Mouse (Mus musculus) brown adipose tissue, adult 24 weeks (tissue): Measurements from ENCODE around the gene Zg16. TPM values are rescaled to one million over a fixed set of nuclear protein-coding genes. Genes with fewer than 3 reads are reported as not detected.
"Not testable (repeated sequence)": the region's sequence is repeated elsewhere in the genome, so short reads cannot be mapped to it uniquely, and the experiment has no call there.

ENCODE experiments used
- H3K27ac ChIP-seq: fragments of 200-500 bp; replicated peaks from 2 replicates; pipeline ENCODE4 v1.5.1; 2012; ENCODE audit warnings: low read depth, mild to moderate bottlenecking, low read length
- H3K4me1 ChIP-seq: fragments of 200-500 bp; 2 replicates; pipeline ENCODE4 v1.6.1; 2012; ENCODE audit warnings: low read length, mixed read lengths; ENCODE audit not compliant: control insufficient read depth, insufficient read depth, insufficient read length
- H3K4me3 ChIP-seq: fragments of 200-500 bp; 2 replicates; pipeline ENCODE4 v1.5.1; 2012; ENCODE audit warnings: low read depth, mild to moderate bottlenecking, low read length, moderate library complexity; ENCODE audit not compliant: insufficient read depth
- polyA plus RNA-seq: library from polyadenylated mRNA; stranded (reverse); fragments of >200 nt; gene quantifications from 2 replicates; pipeline ENCODE4 v1.2.4, GENCODE M21; 2012; ENCODE audit not compliant: missing spikeins, insufficient read depth, insufficient read length

The Zg16 gene
- polyA plus RNA-seq, result not detected in 2 replicates

DNA sequence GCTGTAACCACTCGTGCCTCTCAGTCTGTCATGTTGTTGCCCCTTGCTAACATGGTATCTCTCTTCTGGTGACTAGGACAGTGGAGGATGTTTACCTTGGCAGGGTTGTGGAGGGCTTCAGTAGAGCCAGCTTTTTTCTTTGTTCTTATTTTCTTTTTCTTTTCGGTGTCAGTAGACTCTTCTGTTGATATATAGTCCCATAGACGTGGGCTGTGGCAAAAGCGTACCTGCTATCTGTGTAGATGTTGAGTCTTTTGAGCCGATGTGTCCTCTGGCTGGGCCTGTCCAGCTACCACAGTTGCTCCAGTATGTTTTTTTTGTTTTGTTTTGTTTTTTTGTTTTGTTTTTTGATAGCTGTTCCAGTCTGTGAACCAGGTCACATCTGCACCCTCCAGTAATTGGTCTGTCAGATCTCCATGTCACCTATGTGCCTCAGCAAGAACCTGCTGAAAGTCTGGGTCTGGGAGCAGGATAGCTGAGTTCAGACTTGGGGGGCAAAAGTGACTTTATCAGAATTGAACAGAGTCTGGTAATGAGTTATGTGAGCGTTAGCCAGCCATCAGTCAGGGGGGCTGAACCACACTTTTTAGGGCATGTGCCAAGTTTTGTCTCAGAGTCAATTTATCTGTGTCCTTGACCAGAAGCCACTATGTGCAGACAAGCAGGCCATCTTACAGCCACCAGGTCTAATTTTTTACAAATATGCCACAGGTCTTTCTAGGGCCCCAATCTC is at the start of gene Zg16:
Gene Zg16 (minus strand): TSS at position 51 of the 733 bp plus-strand sequence.
- not testable (repeated sequence) for H3K4me3 ChIP-seq, H3K27ac ChIP-seq, H3K4me1 ChIP-seq

DNA sequence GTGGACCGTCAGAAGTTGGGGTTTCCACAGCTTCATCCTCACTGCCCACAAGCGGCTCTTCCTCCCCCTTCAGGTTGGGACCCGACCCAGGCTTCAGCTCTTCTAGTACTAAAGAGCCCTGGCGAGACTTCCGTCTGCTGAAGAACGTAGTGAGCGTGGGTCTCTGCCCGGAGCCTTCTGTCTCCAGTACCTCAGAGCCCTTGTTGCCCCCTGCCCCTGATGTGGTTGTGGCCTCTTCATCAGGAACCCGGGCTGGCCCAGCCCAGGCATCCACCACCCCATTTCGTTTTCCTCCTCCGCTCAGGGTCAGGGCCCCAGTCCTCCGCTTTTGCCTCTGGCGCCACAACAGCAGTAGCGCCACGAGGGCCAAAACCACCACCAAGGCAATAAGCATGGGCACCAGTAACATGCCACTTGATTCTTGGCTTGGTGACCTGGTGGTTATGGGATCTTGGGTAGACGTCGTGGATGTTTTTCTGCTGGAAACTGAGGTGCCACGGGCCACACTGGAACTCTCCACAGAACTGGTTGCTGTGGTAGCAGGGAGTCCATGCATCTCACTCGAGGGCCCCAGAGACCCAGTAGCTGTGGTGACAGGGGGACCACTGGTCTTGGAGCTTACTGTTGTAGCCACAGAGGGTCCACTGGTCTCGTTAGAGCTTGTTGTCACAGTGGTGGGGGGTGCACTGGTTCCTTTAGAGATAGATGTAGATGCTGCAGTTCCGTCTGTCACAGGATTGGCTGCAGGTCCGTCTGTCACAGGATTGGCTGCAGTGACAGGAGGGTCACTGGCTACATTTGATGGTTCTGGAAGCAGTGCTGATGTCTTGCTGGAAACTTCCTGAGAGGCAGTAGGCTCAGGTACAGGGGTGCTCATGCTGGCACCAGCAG is 49.3 kb upstream of the Zg16 start:
- H3K4me1 ChIP-seq, result no peaks in the 10 kb centered on the region
- no peak overlapping the region for H3K27ac ChIP-seq
- H3K4me3 ChIP-seq, result no peak overlapping the region

DNA sequence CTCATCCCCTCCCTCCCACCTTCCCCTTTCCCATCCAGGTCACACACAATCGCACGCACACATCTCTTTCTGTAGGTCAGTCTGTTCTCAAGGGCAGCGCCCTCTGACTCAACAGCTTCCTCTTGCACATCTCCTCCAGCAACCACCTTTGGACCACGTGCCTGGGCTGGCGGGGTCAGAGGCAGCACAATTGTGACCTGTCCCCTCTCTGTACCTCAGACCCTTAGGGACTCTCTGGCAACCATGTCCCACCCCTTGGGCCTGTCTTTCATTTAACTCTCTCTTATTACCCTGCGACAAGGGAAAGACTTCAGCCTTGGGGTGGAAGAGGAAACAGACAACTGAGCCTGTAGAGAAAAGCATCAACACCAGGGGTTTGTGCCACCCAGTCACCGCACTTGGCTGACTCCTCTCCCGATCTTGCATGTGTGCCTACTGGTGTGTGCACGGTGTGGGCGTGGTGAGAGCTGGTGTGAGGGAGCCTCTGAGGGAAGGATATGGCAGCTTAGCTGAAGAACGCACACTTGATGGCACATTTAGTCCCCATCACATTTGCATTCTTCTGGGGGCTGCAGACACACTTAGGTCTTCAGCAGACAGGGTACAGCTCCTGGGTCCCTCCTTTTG is 47.8 kb upstream of the Zg16 start:
- Histone ChIP-seq H3K27ac (no peak overlapping the region), H3K4me1 (no peaks in the 10 kb centered on the region), H3K4me3 (no peak overlapping the region)

DNA sequence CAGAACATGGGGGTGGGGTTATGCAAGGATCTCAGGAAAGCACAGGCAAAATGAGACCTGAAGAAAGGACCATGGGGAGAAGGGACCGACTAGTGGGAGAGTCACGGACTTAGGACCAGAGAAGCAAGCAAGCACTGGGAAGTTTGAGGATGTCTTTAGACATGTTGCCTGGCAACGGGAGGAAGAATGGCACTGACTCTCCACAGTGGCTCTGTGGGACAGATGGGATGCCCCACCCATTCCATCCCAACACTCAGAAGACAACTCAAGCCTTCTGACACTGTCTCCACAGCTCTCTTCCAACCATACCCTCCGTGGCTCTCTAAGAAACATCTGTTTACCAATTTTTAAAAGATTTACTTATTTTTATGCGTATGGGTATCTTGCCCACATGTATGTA is 46.0 kb upstream of the Zg16 start:
- H3K4me1 ChIP-seq, result no peaks in the 10 kb centered on the region
- H3K27ac ChIP-seq, result no peak overlapping the region
- H3K4me3 ChIP-seq, result no peak overlapping the region

DNA sequence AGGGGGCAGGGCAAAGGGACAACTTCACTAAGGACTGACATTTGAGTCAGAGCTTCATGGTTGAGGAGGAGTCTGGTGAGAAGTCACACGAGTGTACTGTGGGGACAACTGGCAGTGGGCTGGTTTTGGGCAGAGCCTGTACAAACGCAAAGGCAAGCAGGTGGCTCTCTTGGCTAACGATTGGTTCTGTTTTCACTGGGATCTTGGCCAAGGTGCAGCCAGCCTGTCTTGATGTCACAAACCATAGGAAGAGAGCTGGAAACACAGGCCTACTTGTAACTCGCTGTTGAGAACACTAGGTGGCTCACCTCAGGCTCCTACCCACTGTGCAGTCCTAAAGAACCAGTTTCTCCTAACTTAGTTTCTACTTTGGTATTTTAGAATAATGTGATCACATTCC is 42.5 kb upstream of the Zg16 start:
- Histone ChIP-seq H3K4me1 (no peaks in the 10 kb centered on the region), H3K4me3 (no peak overlapping the region), H3K27ac (no peak overlapping the region)

DNA sequence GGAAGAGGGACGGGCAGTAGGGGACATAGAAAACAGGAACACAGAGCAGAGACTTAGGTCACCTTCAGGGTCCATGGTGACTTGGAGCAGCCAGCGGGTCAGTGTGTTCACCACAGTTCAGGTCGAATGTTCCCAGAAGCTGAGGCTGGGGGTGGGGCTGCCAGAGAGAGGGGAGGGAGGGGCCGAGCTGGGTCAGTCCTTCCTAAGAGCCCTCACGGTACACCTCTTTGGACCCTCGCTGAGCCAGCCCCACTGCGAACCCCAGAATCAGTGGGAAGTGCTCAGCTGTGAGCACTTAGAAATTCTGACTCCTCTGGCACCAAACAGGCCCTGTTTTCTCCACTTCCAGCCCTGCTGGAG is 34.8 kb upstream of the Zg16 start, which contains the start of gene Qprt:
Gene Qprt (minus strand): TSS at position 316 of the 360 bp plus-strand sequence.
- peaks cover 7% of the 10 kb centered on the region; the same call in 1 of the 2 replicates for H3K4me1 ChIP-seq
- H3K27ac ChIP-seq, result no peak within 1 kb of the TSS
- H3K4me3 ChIP-seq, result no peak within 1 kb of the TSS

DNA sequence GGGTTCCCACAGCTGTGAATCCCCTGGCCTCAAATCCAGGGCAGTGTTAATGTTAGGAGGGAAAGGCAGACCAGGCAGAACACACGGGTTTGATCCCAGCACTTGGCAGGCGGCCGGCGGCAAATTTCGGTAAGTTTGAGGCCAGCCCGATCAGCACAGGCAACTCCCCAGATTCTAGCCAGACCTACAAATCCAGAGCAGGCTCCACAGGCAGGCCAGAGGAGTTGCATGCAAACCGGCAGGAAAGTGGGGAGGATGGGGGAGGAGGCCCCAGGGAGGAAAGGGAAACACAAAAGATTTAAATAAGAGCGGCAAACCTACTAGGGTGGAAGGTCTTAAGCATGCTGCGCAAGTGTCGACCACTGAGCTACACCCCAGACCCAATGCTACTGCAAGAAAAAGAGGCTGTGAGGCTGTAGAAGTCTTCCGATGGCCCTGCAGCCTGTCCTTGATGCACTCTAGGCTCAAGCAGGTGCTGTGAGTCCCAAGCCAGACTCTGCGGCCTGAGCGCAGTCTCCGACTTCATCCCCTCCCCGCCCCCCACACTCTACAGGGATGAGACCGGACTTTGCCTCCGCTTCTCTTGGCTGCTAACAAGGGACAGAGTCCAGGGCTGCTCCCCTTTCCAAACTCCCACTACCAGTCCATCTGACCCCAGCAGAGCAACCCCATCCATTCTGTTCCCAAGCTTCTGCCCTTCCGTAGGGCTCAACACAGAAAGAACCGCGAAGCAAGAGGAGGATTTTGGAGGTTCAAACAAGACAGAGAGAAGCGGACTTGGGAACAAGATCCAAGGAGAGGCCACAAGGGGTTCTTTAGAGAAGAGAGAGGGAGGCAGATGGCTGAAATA is 34.2 kb upstream of the Zg16 start:
- Histone ChIP-seq H3K27ac (no peak overlapping the region), H3K4me1 (peaks cover 7% of the 10 kb centered on the region; the same call in 1 of the 2 replicates), H3K4me3 (no peak overlapping the region)

DNA sequence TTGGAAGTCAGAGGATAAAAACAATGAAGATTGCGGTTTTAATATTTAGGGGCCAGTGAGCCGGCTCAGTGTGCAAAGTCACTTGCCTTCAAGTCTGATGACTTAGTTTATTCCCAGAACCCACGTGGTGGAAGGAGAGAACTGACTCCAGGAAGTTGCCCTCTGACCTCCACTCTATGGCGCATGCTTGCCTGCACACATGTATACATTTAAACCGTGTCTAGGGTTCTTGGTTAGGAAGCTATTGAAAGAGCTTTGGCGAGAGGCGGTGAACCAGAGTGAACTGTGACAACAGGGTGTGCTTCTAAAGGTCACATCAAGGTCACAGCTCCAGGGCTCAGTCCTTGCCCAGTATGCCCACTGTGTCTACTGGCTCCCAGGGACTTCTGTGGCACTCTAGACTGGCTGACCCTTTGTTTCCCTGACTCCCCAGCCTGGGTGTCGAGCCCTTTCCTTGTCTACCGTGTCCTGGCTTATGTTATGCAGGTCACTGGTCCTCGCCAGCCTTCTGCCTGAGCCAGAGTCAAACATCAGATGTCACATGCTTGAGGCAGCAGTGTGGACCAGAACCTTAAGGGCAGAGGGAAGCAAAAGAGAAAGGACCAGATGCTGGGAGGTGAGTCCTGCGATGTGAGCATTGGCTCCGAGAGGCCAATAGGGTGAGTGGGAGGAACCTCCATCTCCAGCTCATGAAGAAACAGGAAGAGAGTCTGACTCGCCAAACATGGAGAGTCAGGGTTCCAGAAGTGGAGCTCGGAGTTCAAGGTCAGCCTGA is 31.7 kb upstream of the Zg16 start:
- Histone ChIP-seq H3K27ac (peak overlapping the region; percentile 31; the same call in 1 of the 2 replicates), H3K4me3 (no peak overlapping the region), H3K4me1 (peaks cover 7% of the 10 kb centered on the region; the same call in 1 of the 2 replicates)

DNA sequence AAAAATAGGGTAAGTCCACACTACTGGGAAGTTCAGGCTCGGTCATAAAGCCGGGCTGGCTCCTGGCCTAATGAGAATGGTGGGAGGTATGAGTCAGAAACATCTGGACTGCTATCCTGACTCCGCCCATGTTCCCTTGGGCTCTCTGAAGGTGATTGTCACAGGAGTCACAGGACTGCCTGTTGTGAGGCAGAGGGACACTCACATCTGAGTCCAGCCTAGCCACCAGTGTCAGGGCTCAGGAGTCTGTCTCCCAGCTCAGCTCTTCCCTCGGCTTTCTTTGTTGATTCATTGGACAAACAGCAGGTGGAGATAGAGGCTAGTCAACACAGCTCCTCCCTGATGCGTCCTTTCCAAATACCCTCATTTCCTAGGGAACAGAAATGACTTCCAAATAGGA is 30.8 kb upstream of the Zg16 start:
- Histone ChIP-seq H3K27ac (no peak overlapping the region), H3K4me3 (no peak overlapping the region)

DNA sequence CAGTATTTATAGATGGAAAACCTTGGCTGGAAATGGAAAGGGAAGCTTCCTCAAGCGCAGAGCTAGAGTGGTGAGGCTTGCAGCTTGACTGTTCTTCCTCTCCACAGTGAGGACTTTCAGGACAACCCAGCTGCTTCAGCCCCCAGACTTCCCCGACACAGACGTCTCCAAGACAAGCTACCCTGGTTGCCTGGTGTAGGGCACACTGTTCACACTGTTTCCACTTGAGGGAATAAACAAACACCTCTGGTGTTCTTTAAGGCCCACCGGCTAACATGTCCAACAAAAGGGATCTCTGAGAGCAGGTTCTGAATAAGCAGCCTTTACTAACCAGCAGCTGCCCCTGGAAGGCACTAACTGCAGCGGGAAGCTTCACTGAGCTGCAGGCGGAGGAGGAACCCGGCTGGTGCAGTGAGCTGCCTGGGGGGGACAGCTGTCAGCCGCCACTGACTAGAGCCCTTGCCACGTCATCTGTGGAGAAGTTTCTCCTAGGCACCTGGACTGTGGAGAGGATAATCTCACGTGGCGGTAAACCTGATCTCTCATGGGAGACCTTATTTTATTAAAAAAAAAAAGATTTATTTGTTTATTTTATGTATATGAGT is 29.3 kb upstream of the Zg16 start:
- H3K27ac ChIP-seq, result no peak overlapping the region
- peaks cover 7% of the 10 kb centered on the region; the same call in 1 of the 2 replicates for H3K4me1 ChIP-seq
- no peak overlapping the region for H3K4me3 ChIP-seq

More for the DNA sequence above, 30.8 kb upstream of the Zg16 start:
- peaks cover 7% of the 10 kb centered on the region; the same call in 1 of the 2 replicates for H3K4me1 ChIP-seq

DNA sequence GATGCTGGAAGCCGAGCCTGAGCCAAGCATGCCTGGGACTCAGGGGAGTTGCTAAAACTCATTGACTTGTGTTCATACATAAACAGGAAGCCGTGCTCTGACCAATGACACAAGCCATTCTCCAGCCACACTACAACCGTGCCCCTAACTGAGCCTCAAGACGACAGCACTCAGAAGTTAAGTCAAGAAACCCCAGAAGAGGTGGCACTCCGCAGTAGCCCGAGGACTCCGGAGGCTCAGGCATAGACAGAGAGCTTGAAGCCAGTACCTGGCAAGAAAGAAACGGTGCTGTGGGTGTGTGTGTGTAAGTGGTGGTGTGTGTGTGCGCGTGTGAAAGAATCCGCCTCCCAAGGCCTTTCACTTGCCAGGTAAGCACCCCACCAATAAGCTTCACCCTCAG is 27.8 kb upstream of the Zg16 start:
- peaks cover 7% of the 10 kb centered on the region; the same call in 1 of the 2 replicates for H3K4me1 ChIP-seq
- H3K4me3 ChIP-seq, result no peak overlapping the region
- H3K27ac ChIP-seq, result no peak overlapping the region

DNA sequence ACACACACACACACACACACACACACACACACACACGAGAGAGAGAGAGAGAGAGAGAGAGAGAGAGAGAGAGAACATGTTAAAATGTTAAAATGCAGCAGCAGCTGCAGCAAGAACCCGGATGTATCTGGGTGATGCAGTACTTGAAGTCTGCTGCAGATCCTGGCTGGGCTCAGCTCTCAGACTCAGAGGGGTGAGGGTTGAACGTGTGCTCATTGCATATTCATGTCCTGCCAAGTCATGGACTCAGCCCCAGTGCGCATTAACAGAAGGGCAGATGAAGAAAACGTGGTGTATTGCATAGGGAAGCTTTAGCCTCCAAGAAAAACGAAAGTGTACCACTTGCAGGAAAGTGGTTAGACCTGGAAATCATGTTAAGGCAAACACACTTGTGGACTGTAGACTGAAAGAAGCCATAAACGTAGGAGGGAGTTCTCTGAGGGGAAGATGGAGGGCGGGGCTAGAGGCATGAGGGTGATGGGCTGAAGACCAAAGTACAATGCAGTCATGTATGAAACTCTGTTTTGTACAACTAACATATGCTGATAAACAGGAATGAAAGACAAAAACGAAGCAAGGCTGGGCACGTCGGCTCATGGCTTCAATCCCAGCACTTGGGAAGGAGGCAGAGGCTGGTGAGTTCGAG is 26.6 kb upstream of the Zg16 start:
- no peak overlapping the region for H3K27ac ChIP-seq
- H3K4me1 ChIP-seq, result peaks cover 3% of the 10 kb centered on the region; the same call in 1 of the 2 replicates
- H3K4me3 ChIP-seq, result no peak overlapping the region

DNA sequence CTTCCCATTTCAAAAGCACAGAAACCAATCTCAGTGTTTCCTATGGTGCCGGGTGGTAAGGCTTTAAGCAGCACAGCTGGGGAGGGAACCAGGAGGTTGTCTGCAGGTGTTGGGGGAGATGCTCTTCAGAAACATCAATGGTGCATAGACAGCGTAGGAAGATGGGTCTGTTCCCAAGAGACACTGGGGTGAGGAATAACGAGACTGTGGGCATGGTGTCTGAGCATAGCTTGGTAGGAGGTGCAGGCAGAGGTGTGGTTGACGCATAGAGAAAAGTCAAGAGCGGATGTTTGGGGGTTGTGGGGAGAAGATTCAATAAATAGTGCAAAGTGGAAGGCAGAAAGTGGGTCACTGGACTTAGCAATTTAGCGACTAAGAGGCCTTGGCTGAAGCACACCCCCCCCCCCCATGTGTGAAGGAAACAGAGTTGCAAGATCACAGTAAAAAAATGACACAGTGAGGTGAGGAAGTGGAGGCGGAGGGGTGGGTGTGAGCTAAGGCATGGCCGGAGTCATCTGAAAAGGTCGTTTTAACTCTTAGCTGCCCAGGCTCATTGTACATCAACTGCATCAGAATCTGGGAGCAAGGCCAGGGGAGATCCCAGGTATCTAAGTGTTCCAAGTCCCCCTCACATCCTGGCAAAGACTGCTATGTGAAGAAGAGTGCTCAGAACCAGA is 25.9 kb upstream of the Zg16 start:
- no peaks in the 10 kb centered on the region for H3K4me1 ChIP-seq
- H3K4me3 ChIP-seq, result no peak overlapping the region
- no peak overlapping the region for H3K27ac ChIP-seq
